Mouse (Mus musculus): ENCODE data around the gene Cyp2c23.

Gene Cyp2c23

DNA sequence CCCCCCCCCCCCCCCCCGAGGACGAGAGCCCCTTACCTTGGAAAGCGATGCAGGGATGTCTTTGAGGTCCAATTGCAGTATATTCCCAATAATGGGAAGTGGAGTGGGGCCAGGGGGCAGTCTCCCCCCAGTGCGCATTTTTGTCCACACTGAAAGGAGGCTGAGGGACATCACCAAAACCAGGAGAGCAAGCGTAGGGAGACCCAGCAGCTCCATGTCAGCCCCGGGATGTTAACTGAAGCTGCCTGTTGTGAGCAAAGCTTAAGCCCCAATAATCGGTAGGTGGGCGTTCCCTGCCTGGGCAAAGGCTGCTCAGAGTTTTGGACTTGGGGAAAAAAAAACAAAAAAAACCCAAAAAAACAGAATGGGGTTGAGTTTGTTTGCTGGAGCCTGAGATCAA, at the start of gene Cyp2c23:
Gene Cyp2c23, minus strand, starts transcription at position 237 of the 400 bp plus-strand sequence.
- no peak for DNase-seq

DNA sequence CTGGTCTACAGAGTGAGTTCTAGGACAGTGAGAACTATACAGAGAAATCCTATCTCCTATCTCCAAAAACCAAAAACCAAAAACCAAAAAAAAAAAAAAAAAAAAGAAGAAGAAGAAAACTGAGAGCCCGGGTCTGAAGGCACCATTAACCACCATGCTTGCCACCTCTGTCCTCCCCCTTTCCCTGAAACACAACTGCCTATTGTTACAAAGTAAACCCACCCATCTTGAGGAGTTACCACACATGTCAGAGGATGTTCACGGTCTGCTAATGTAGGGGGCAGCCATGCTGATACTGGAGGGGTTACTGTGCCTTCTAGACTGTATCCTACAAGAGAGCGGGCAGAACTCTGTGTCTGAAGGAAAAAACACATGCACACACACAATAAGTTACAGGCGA, 48.0 kb upstream of the Cyp2c23 start:
- DNase-seq = no peak

- no peak for DNase-seq
These were observed 47.4 kb upstream of the Cyp2c23 start for GRCm38 (mm10) chr19:44076457-44076856.

GRCm38 (mm10) chr19:44074986-44075385, 46.0 kb upstream of the Cyp2c23 start:
- no peak for DNase-seq

GRCm38 (mm10) chr19:44071166-44071565, 42.2 kb upstream of the Cyp2c23 start:
- no peak for DNase-seq

GRCm38 (mm10) chr19:44069914-44070232, 40.9 kb upstream of the Cyp2c23 start:
- DNase-seq = no peak

DNA sequence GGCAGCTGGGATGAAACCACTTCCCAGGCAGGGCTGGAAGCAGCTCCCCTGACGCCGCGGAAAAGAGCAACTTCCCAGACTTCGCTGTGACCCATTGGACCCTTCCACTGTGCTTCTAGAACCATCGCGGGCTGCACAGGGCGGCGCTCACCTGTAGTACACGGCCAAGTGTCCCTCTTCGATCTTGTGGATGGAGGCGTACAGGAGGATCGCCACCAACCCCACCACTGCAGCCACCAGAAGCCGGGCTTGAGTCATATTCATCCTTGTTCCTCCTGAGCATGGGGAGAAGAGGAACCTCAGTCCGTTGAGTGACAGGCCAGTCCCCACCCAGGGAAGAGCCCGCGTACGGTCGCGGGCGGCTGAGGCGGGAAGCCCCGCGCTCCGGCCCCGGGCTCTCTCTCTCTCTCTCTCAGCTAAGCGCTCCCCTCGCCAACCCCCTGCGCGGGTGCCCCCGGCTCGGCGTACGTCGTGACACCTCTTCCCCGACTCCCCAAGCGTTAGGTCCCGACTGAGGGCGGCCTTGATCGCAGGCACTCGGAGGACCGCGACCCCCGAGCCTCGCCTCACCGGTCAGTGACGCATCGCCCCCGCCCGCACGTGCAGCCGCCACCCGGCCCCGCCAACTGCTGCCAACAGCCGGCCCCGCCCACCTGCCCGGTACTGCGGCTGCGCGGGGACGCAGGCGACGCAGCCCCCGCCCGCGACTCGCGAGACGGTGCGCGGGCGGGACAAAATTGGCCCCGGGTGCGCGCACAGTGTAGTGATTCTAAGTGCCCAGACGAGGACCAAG, 40.3 kb upstream of the Cyp2c23 start, which contains the start of gene Erlin1:
Gene Erlin1, minus strand, starts transcription at position 665 of the 793 bp plus-strand sequence.
- DNase-seq = peak; percentile 94 to 98

- DNase-seq = no peak
These were observed 39.2 kb upstream of the Cyp2c23 start for GRCm38 (mm10) chr19:44068232-44068631.

- DNase-seq = no peak
These were observed 38.5 kb upstream of the Cyp2c23 start for GRCm38 (mm10) chr19:44067323-44068049.

DNA sequence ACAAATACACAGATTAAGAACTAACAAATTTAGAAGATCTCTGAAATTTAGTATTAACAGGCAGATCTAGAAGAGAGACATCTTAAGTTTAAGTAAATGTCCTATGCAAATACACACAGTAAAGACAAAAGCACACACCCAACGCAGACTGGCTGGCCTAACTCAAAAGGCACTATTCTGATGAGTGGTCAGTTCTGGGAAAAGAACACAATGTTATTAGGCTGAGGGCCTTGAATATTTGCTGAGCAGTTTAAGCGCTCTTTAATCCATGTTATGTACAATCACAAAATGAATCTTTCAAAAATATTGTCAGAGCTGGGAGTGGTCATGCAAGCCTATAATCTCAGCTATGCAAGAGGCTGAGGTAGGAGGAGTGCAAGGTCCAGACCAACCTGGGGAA, 35.7 kb upstream of the Cyp2c23 start:
- no peak for DNase-seq

GRCm38 (mm10) chr19:44063773-44064172, 34.8 kb upstream of the Cyp2c23 start:
- DNase-seq = no peak

DNA sequence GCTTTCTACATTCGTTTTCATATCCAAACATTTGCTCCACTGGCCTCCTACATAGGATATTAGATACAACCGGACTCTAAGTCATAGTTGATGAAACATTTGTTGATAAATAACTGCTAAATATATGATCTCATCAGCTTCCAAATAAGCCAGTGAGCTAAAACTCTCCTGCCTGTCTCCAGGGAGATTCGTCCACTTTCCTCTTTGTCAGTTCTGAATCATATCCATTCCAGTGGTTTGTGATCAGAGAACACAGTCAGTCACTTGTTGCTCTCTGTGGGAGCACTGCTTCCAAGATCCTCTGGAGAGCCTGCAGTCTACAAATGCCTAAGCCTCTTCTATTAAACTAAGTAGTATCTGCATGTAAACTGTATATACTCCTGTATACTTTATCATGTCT, 31.2 kb upstream of the Cyp2c23 start:
- DNase-seq = no peak

- DNase-seq = no peak
These were observed 26.3 kb upstream of the Cyp2c23 start for GRCm38 (mm10) chr19:44055173-44055826.

DNA sequence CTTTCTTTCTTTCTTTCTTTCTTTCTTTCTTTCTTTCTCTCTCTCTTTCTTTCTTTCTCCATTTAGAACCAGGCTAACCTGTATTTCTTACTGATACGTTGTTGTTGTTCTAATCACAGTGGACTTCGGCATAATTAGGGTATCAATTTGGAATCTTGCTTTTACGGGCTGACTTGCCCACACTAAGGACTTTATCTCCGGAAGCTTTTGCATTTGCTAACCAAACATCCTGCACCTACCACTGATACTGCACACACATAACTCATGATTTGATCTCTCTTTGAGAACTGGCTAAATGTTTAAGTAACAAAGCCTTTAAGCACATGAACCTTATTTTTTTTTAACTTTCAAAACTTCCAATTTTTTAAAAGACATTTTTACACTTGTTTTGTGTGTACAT, 21.4 kb upstream of the Cyp2c23 start:
- no peak for DNase-seq

- DNase-seq = no peak
These were observed 20.3 kb upstream of the Cyp2c23 start for GRCm38 (mm10) chr19:44049282-44049681.

GRCm38 (mm10) chr19:44045847-44046246, 16.8 kb upstream of the Cyp2c23 start:
- DNase-seq = no peak

DNA sequence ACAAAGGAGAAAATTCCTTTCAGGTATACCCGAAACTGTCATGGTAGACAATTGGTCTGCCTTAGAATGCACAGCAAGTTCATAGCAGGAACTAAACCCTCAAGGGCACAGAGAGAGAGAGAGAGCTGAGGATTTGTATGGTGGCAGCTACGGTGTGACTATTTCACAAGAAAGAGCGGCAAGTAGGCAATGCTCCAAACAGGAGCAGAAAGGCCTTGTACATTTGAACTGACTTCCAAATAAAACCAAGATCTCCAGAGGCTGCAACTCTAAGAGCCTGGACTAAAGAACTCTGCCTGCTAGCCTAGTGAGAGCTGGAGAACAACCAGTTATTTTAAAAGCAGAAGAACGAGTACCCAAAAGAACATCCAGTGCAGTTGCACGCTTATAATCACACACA, 13.1 kb upstream of the Cyp2c23 start:
- no peak for DNase-seq

- DNase-seq = no peak
These were observed 4.4 kb upstream of the Cyp2c23 start for GRCm38 (mm10) chr19:44033396-44033795.

- no peak for DNase-seq
These were observed 3.2 kb upstream of the Cyp2c23 start for GRCm38 (mm10) chr19:44032046-44032744.

DNA sequence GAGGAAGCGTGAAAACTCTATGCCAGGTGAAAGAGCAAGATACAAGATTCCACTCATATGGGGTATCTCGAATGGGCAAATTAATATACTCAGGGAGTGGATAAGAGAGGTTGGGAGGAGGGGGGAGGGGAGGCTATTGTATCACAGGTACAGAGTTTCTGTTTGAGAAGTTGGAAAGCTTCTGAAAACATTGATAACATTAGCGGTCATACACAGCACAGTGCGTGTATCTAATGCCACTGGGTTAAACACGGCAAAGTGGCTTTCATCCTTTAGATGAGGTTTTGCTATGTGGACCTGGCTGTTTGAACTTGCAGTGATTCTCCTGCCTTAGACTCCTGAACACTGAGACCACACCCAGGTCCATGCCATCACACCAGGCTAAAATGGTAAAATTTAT, 1.0 kb upstream of the Cyp2c23 start:
- no peak for DNase-seq

GRCm38 (mm10) chr19:44026956-44027530, 2.0 kb downstream of the Cyp2c23 start:
- no peak for DNase-seq

GRCm38 (mm10) chr19:44024921-44025585, 4.0 kb downstream of the Cyp2c23 start:
- DNase-seq = no peak
